Mouse (Mus musculus): ENCODE measurements at regions not wholly inside any gene's neighbourhood (a gene's known extent, or its start where the extent isn't known, plus 50 kb on each side); places are given as distances from the start of the nearest gene placed in this dataset.

DNA sequence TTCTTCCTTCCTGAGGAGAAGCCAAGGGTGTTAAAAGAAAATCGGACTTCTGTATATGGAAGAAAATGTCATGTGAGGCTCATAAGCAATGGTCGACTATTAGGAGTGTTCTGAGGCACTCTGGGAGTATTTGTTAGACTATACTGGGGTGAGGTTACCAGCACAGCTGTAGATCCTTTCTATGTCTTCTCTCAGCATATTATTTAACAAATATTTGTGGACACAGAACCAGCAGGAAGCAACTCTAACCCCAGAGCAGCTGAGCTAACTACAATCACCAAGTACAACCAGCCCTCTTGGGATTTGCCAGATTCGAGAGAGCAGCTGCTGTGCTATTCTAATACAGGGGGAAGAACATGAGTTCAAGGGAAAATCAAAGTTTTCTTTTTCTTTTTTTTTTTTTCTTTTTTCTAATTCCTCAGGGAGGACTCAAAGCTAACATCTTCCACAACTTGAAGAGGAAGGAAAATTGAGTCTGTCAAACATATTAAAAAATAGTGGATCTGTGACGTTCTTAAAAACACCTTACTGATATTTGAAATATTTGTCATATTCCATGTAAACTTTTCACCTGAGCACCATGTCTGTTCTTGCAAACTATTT, 933.3 kb upstream of the Cited2 start:
- no peaks in the 10 kb centered on the region for H3K9me3 ChIP-seq
- H3K27me3 ChIP-seq: no peaks in the 10 kb centered on the region
- no peak overlapping the region for H3K4me3 ChIP-seq
- H3K36me3 ChIP-seq: no peaks in the 10 kb centered on the region
- no peak overlapping the region for H3K4me2 ChIP-seq (replicated peaks)
- ATAC-seq (ENCODE audit: insufficient number of reproducible peaks, insufficient read depth, low FRiP score, low TSS enrichment): no peak
- H3K4me1 ChIP-seq: no peaks in the 10 kb centered on the region
- H3K9ac ChIP-seq: no peak overlapping the region
- no peak overlapping the region for H3K27ac ChIP-seq
- WGBS: 40% methylated on average over 4 of the region's 4 CpGs

DNA sequence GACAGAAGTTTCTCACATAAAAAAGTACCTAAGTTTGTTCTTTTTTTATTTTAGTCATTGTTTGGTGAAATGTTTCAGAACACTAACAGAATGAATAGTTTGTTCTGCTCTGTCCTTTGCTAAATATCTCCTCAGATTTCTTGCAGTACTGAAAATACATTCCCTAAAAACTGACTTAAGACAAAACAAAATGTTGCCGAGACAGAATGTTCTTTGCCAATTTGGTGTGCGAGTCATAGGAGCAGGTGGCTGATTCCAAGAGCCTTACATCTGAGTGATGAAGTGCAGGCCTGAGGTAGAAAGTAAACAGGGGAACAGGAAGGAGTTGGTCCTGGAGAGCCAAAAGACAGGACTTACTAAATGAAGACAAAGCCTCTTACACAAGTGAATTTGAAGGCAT, 919.0 kb upstream of the Cited2 start:
- Histone ChIP-seq H3K27ac (no peak overlapping the region), H3K9ac (no peak overlapping the region), H3K9me3 (no peaks in the 10 kb centered on the region), H3K4me1 (no peaks in the 10 kb centered on the region), H3K4me3 (no peak overlapping the region), H3K36me3 (no peaks in the 10 kb centered on the region), H3K4me2 (replicated peaks) (no peak overlapping the region), H3K27me3 (no peaks in the 10 kb centered on the region)
- ATAC-seq (ENCODE audit: insufficient number of reproducible peaks, insufficient read depth, low FRiP score, low TSS enrichment): no peak
- 79% methylated on average over 2 of the region's 2 CpGs for WGBS

DNA sequence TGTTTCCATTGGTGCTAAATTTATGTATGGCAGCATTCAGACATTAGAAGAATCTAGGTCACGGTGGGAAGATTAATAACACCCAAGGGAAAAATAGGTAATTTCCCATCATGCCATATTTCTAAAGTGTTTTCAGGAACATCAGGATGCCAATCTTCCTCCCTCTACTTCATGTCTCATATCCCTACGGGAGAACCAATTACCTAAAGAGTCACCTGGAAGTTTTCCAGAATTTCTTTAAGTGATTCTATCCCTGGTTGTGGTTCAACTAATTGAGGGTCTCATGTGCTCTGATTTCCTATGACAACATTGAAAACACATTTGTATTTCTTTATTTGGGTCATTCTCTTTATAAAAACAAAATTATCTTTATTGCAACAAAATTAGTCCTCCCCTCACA, 912.3 kb upstream of the Cited2 start:
- WGBS: 41% methylated on average over 2 of the region's 2 CpGs
- no peaks in the 10 kb centered on the region for H3K36me3 ChIP-seq
- H3K9me3 ChIP-seq: no peaks in the 10 kb centered on the region
- H3K9ac ChIP-seq: no peak overlapping the region
- no peak overlapping the region for H3K27ac ChIP-seq
- ATAC-seq (ENCODE audit: insufficient number of reproducible peaks, insufficient read depth, low FRiP score, low TSS enrichment): no peak
- H3K4me3 ChIP-seq: no peak overlapping the region
- no peaks in the 10 kb centered on the region for H3K27me3 ChIP-seq
- no peaks in the 10 kb centered on the region for H3K4me1 ChIP-seq
- H3K4me2 ChIP-seq (replicated peaks): no peak overlapping the region

DNA sequence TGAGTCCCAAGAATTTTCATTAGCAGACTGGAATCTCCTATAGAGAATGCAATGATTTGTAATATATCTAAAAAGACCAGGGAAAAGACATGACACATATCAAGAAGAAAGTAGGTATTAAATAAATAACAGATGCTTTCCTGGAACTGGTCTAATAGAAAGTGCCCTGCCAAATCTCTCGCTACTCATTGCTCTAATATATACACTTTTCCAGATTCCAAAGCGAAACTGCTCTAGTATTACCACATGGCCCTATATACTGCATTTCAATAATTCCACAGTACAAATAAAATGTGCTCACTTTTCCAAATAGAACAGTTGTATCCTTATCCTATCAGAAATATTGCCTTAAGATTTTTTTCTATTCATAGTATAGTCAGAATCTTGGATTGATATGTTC, 909.0 kb upstream of the Cited2 start:
- Histone ChIP-seq H3K4me1 (no peaks in the 10 kb centered on the region), H3K9me3 (no peaks in the 10 kb centered on the region), H3K27me3 (no peaks in the 10 kb centered on the region), H3K9ac (no peak overlapping the region), H3K4me3 (no peak overlapping the region), H3K36me3 (no peaks in the 10 kb centered on the region), H3K27ac (no peak overlapping the region), H3K4me2 (replicated peaks) (no peak overlapping the region)
- WGBS: 67% methylated on average over 2 of the region's 2 CpGs
- no peak for ATAC-seq (ENCODE audit: insufficient number of reproducible peaks, insufficient read depth, low FRiP score, low TSS enrichment)

DNA sequence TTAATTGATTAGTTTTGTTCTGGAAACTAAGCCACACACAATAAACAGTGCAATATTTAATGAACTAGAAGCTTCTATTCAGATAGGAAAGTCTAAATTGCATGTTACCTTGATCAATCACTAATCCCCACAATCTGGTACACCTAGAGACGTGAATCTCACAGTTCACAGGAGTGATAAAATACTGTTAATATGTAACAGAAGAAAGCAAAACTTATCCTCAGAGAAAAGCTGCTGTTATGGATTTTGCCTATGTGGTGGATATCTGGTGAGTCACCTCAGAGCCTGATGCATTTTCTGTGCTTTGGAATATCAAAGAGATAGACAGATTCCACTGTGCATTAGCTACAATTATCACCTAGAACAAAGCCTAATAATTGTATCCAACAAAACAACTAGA, 861.5 kb upstream of the Cited2 start:
- Histone ChIP-seq H3K9ac (no peak overlapping the region), H3K4me2 (replicated peaks) (no peak overlapping the region), H3K36me3 (no peaks in the 10 kb centered on the region), H3K27me3 (no peaks in the 10 kb centered on the region), H3K27ac (no peak overlapping the region), H3K9me3 (no peaks in the 10 kb centered on the region), H3K4me1 (no peaks in the 10 kb centered on the region), H3K4me3 (no peak overlapping the region)
- WGBS: 69% methylated on average over 1 of the region's 1 CpGs
- ATAC-seq (ENCODE audit: insufficient number of reproducible peaks, insufficient read depth, low FRiP score, low TSS enrichment): no peak

DNA sequence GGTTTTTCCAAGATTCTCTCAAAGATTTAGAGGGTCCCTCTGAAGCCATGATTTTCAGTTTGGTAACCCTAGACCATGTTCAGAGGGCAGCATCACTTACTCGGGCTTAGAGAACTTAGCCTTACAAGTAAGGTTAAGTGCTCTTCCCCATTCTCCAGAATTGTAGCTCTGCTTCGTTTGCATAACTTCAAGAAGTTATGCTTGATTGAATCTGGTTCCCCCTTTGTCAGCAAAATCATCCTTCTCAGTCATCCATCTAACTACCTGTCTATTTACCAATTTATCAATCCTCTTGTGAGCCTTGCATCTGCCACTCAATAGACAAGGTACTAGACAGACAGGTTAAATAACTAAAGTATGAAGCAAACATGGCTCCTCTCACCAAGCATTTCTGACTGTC, 856.1 kb upstream of the Cited2 start:
- Histone ChIP-seq H3K4me3 (no peak overlapping the region), H3K27ac (no peak overlapping the region), H3K4me1 (no peaks in the 10 kb centered on the region), H3K4me2 (replicated peaks) (no peak overlapping the region), H3K9ac (no peak overlapping the region), H3K36me3 (no peaks in the 10 kb centered on the region), H3K9me3 (no peaks in the 10 kb centered on the region), H3K27me3 (no peaks in the 10 kb centered on the region)
- no peak for ATAC-seq (ENCODE audit: insufficient number of reproducible peaks, insufficient read depth, low FRiP score, low TSS enrichment)
- WGBS: 73% methylated on average over 2 of the region's 2 CpGs

DNA sequence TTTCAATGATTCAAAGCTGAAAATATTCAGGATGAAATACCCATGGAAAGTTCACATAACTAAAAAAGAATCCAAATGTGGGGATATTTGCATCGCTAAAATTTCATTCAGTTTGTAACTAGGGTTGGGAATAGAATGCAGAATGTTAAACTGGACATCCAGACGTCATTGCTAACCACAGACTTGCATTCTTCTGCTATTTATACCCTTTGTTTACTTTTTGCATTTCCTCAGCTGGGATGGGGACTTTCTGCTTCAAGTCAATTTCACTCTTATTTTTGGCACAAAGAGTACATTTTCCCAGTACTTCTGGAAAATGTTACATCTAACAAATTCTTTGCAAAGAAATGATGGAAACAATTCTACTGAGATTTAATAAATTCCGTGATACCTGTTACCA, 848.9 kb upstream of the Cited2 start:
- 56% methylated on average over 3 of the region's 3 CpGs for whole genome bisulfite sequencing
- H3K4me3 ChIP-seq: no peak overlapping the region
- H3K9me3 ChIP-seq: no peaks in the 10 kb centered on the region
- no peak for ATAC-seq (ENCODE audit: insufficient number of reproducible peaks, insufficient read depth, low FRiP score, low TSS enrichment)
- no peak overlapping the region for H3K9ac ChIP-seq
- H3K27ac ChIP-seq: no peak overlapping the region
- no peaks in the 10 kb centered on the region for H3K36me3 ChIP-seq
- no peaks in the 10 kb centered on the region for H3K4me1 ChIP-seq
- no peaks in the 10 kb centered on the region for H3K27me3 ChIP-seq
- H3K4me2 ChIP-seq (replicated peaks): no peak overlapping the region

DNA sequence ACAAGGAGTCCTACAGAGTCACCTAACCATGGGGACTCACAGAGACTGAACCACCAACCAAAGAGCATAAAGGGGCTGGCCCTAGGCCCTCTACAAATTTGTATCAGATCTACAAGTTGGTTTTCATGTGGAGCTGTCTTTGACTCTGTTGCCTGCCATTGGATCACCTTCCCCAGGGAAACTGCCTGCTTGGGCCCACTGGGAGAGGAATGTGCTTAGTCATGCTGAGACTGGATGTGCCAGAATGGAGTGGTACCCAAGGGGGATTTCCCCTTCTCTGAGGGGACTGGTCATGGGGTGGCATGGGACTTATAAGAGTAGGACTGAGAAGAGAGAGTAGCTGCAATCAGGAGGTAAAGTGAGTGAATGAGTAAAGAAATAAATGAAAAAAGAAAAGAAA, 844.8 kb upstream of the Cited2 start:
- no peaks in the 10 kb centered on the region for H3K27me3 ChIP-seq
- H3K9ac ChIP-seq: no peak overlapping the region
- no peak overlapping the region for H3K27ac ChIP-seq
- no peaks in the 10 kb centered on the region for H3K4me1 ChIP-seq
- no peak overlapping the region for H3K4me2 ChIP-seq (replicated peaks)
- H3K4me3 ChIP-seq: no peak overlapping the region
- no peaks in the 10 kb centered on the region for H3K36me3 ChIP-seq
- ATAC-seq (ENCODE audit: insufficient number of reproducible peaks, insufficient read depth, low FRiP score, low TSS enrichment): no peak
- no peaks in the 10 kb centered on the region for H3K9me3 ChIP-seq

DNA sequence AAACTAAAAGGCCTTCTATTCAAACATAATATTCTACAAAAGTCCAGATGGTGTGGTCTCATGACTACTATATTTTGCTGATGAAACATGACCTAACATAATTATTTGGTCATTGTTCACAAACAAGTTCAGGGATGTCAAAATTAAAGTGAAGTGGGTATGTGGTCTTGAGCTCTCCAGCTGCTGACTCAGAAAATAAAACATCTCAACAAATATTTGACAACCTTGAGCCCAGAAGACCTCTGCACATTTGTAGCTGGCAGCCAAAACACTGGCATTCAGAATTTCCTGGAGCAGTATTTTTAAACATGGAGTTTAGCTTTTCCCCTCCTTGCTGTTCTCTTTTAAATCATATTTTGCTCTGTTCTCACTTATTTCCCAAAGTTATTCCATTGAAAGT, 829.7 kb upstream of the Cited2 start:
- no peaks in the 10 kb centered on the region for H3K27me3 ChIP-seq
- no peak for ATAC-seq (ENCODE audit: insufficient number of reproducible peaks, insufficient read depth, low FRiP score, low TSS enrichment)
- no peak overlapping the region for H3K4me2 ChIP-seq (replicated peaks)
- H3K4me3 ChIP-seq: no peak overlapping the region
- H3K9me3 ChIP-seq: no peaks in the 10 kb centered on the region
- H3K4me1 ChIP-seq: no peaks in the 10 kb centered on the region
- no peaks in the 10 kb centered on the region for H3K36me3 ChIP-seq
- no peak overlapping the region for H3K9ac ChIP-seq
- no peak overlapping the region for H3K27ac ChIP-seq

DNA sequence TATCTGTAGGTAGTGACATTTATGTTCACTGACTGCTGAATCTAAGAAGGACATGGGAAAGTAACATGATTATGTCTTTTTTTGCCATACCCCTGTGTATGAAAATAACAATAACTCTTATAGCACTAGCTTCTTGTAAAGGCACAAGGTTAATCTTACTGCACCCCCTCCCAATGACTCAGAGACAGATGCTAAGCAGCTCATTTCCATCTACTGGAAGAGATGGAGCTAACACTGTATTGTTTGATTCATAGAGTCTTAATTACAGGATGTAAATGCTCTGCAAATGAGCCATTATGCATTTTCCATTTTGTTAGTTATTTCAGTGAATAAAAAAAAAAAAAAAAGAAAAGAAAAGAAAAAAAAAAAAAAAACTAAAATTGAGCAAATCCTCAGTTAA, 827.7 kb upstream of the Cited2 start:
- Histone ChIP-seq H3K27me3 (no peaks in the 10 kb centered on the region), H3K9me3 (no peaks in the 10 kb centered on the region), H3K27ac (no peak overlapping the region), H3K4me3 (no peak overlapping the region), H3K4me2 (replicated peaks) (no peak overlapping the region), H3K9ac (no peak overlapping the region), H3K36me3 (no peaks in the 10 kb centered on the region), H3K4me1 (no peaks in the 10 kb centered on the region)
- ATAC-seq (ENCODE audit: insufficient number of reproducible peaks, insufficient read depth, low FRiP score, low TSS enrichment): no peak

DNA sequence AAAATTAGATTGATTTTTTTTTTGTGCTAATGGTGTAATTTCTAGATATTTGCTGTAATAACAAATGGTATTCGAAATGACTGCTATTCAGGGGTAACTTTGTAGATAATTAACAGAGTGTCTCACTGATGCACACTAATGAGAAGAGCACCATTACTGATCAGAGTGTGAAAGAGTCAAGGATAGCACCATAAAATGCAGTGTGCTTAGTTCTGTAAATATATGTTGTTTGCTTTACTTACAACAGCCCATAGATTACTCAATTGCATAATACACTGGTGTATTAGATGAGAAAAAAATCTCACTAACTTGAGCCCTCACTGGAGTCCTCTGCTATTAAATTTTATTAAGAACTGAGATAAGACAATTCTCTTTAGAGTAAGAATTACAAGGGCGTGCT, 800.1 kb upstream of the Cited2 start:
- no peak overlapping the region for H3K9ac ChIP-seq
- 84% methylated on average over 2 of the region's 2 CpGs for WGBS
- H3K36me3 ChIP-seq: no peaks in the 10 kb centered on the region
- H3K27ac ChIP-seq: no peak overlapping the region
- no peaks in the 10 kb centered on the region for H3K9me3 ChIP-seq
- no peaks in the 10 kb centered on the region for H3K4me1 ChIP-seq
- H3K4me2 ChIP-seq (replicated peaks): no peak overlapping the region
- no peak for ATAC-seq (ENCODE audit: insufficient number of reproducible peaks, insufficient read depth, low FRiP score, low TSS enrichment)
- H3K4me3 ChIP-seq: no peak overlapping the region
- no peaks in the 10 kb centered on the region for H3K27me3 ChIP-seq

DNA sequence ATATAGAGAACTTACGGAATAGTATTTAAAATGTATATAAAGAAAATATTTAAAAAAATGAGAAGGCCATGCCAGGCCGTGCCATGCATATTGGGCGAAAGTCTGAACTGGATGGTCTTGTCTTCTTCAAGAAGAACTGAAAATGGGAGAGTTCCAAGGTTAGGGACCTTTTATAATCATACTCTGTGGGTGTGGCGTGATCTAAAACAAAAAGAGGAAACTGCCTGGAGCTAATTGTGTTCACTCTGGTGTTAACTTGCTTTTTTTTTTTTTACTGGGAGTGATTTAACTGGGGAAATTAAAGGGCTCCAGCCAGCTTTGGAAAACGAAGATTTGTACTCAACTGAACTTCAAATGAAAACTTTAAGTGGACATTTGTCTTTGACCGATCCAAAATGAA, 799.2 kb upstream of the Cited2 start:
- Histone ChIP-seq H3K27me3 (no peaks in the 10 kb centered on the region), H3K27ac (no peak overlapping the region), H3K9me3 (no peaks in the 10 kb centered on the region), H3K4me2 (replicated peaks) (no peak overlapping the region), H3K9ac (no peak overlapping the region), H3K4me1 (no peaks in the 10 kb centered on the region), H3K4me3 (no peak overlapping the region), H3K36me3 (no peaks in the 10 kb centered on the region)
- no peak for ATAC-seq (ENCODE audit: insufficient number of reproducible peaks, insufficient read depth, low FRiP score, low TSS enrichment)
- 83% methylated on average over 6 of the region's 6 CpGs for WGBS

DNA sequence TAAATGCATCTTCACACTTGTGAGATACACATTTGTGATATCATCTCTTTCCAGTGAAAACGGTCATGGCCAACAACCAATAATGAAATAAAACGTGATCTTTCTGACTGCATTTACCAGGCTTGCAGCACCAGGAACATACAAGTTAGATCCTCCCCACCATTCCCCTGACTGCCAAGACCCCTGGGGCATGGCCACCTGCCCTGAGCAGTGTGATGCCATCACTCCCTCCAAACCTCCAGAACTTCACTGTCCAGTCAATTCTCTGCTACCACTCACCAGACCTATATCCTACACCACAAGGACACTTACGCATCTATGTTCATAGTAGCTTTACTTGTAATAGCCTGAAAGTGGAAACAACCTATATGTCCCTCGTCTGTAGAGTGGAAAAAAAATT, 785.3 kb upstream of the Cited2 start:
- Histone ChIP-seq H3K9me3 (no peaks in the 10 kb centered on the region), H3K27ac (no peak overlapping the region), H3K4me2 (replicated peaks) (no peak overlapping the region), H3K36me3 (no peaks in the 10 kb centered on the region), H3K4me1 (no peaks in the 10 kb centered on the region), H3K9ac (no peak overlapping the region), H3K4me3 (no peak overlapping the region), H3K27me3 (no peaks in the 10 kb centered on the region)
- 85% methylated on average over 4 of the region's 4 CpGs for WGBS
- ATAC-seq (ENCODE audit: insufficient number of reproducible peaks, insufficient read depth, low FRiP score, low TSS enrichment): no peak
